Mouse (Mus musculus) Patski (cell line): ENCODE results near the gene Heg1. TPM values are rescaled to one million over a fixed set of nuclear protein-coding genes. Genes with fewer than 3 reads are reported as not detected.

Source experiments
- ATAC-seq: fragments of 100-300 bp; one replicate; pipeline ENCODE4 v1.8.0; 2021
- CTCF ChIA-PET: fragments of 350-600 bp; sonication (Branson Sonifier 250); formaldehyde crosslinking; loops from one replicate; lab custom pipeline; 2022; ENCODE audit warnings: inconsistent platforms; lab: Charles Lee
- POLR2A ChIA-PET: fragments of 350-600 bp; sonication (Branson Sonifier 250); formaldehyde crosslinking; loops from one replicate; lab custom pipeline; 2022; ENCODE audit warnings: antibody characterized with exemption, inconsistent platforms; lab: Charles Lee
- DNase-seq: peaks from one replicate; pipeline ENCODE4 v3.0.0-alpha.2; 2011; ENCODE audit warnings: low read depth, low spot score
- H3K27me3 ChIP-seq: fragments of 371-371 bp; one replicate; pipeline ENCODE4 v1.5.1; 2021
- CTCF ChIP-seq: fragments of 100-300 bp; IDR thresholded peaks from one replicate; pipeline ENCODE4 v1.5.1; 2021
- in situ Hi-C: fragments of 300-500 bp; cut with MboI; formaldehyde crosslinking; loops from 3 replicates; pipeline ENCODE4 v1.11.1; 2018; ENCODE audit warnings: low pct_unique_long_range_greater_than_20kb, mixed read lengths
- polyA plus RNA-seq: library from polyadenylated mRNA; unstranded; gene quantifications from one replicate; pipeline ENCODE4 v1.2.3, GENCODE M21; 2021

Gene Heg1
- polyA plus RNA-seq, 1 experiment from 2014 or later = 39.4 TPM

DNA sequence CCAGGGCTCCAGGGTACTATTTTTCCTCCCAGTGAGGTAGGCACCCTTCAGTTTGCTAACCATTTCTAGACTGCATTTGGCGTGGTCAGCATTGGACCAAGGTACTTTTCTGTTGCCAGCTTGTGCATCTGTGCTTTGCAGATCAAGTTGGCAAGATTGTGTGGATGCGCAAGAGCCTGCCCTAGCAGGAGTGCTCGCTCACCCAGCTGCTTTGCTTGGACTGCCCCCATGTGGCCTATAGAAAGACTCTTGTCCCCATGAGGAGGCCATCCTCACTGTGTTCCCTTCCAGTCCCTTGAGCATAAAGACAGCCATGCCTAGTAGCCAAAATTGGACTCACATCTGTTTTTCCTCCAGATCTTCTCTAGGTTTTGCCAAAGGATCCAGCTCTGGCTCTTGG, 55.6 kb downstream of the Heg1 start:
- ATAC-seq (no peak), DNase-seq (no peak)
- no peaks in the 10 kb centered on the region for H3K27me3 ChIP-seq
- in situ Hi-C loops = loop anchor here (10.0 kb wide), 1 partner anchor 435 kb away; no protein-coding TSS in a partner anchor
- CTCF ChIA-PET = interaction anchor here (0.6 to 0.7 kb wide), 2 partner anchors 179 to 226 kb away, joined by 3 to 5 read pairs; no protein-coding TSS in a partner anchor
- TF ChIP-seq CTCF = peak; percentile 77
- POLR2A ChIA-PET = no interaction called here

DNA sequence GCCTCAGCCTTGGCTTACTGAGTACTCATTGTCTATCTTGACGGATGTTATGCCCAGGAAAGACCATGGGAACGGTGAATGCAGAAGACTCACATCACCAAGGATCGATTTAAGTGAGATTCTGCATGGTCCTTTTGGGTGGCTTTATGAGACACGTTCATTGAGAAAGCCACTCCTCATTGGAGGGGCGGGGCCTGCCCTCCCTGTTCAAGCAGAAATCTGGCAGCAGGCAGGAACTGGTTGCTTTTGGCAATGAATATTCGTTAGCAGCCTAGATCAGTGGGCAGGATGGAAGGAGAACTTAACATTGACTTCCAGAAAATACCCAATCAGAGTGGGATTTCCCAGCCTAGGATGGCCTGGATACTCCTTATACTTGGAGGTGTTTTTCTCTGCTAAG, 56.2 kb downstream of the Heg1 start:
- in situ Hi-C loops = loop anchor here (10.0 kb wide), 1 partner anchor 436 kb away; no protein-coding TSS in a partner anchor
- ATAC-seq (no peak), DNase-seq (no peak)
- no peak for TF ChIP-seq CTCF
- ChIA-PET POLR2A (no interaction called here), CTCF (no interaction called here)
- no peaks in the 10 kb centered on the region for H3K27me3 ChIP-seq

GRCm38 (mm10) chr16:33741795-33742194, 57.6 kb downstream of the Heg1 start:
- no peak for TF ChIP-seq CTCF
- no peaks in the 10 kb centered on the region for H3K27me3 ChIP-seq
- DNase-seq (no peak), ATAC-seq (no peak)
- POLR2A ChIA-PET = no interaction called here
- CTCF ChIA-PET = no interaction called here
- in situ Hi-C loops = loop anchor here (10.0 kb wide), 1 partner anchor 437 kb away; no protein-coding TSS in a partner anchor

DNA sequence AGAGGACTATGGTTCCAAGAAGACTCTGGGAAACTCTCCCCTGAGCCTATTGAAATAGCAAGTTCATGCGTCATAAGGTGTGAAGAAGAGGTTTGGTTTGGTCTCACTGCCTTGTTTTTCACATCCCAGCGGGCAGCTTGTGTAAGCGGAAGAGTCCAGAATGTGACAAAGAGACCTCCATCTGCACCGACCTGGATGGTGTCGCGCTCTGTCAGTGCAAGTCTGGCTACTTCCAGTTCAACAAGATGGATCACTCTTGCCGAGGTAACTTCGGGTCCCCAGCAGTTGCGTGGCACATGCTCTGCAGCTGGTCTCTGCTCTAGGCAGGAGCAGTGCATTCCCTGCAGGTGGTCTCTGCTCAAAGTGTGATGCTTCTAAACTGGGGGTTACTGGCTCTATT, 58.1 kb downstream of the Heg1 start:
- no peak for ATAC-seq
- TF ChIP-seq CTCF = no peak
- DNase-seq = no peak
- no peaks in the 10 kb centered on the region for H3K27me3 ChIP-seq
- CTCF ChIA-PET = interaction anchor here (1.2 kb wide), 1 partner anchor 56 kb away, joined by 3 read pairs; no protein-coding TSS in a partner anchor
- POLR2A ChIA-PET = no interaction called here
- in situ Hi-C loops = loop anchor here (10.0 kb wide), 1 partner anchor 437 kb away; no protein-coding TSS in a partner anchor

DNA sequence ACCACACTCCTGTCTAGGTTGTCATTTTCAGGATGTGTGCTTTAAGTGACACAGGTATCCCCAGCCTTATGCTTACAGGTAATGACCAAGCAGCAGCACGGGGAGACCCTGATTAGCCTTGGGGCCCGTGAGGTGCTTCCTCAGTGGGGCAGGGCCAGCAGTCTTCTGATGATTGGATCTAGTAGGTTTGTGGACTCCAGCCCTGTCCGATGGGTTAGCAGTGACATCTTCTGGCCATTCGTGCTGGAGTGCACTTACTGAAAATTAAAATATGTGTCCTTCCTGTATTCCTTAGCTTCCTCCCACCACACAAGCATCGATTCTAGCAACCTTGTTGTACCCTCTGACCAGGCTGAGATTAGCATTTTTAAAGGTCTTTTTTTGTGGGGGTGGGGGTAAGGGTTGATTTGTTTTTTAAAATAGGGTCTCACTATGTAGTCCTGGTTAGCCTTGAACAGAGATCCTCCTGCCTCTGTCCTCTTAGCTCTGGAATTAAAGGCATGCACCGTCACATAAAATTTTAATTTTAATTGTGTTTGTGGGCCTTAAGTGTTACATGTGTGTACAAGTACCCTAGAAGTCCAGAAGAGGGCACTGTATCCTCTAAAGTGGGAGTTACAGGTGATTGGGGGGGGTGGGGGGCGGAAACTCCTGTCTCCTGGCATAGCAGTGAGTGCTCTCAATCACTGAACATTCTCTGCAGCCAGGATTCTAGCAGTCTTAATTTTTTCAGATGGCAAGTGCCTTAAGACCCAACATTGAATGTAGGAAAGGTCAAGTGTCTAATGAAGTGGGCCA, 60.7 kb downstream of the Heg1 start:
- ChIA-PET CTCF (interaction anchor here (1.4 kb wide), 1 partner anchor 28 kb away, joined by 3 read pairs; no protein-coding TSS in a partner anchor), POLR2A (interaction anchor here (0.6 kb wide), 1 partner anchor 89 kb away, joined by 3 read pairs; no protein-coding TSS in a partner anchor)
- DNase-seq = no peak
- no peak for ATAC-seq
- TF ChIP-seq CTCF = peak; percentile 45
- in situ Hi-C loops = loop anchor here (10.0 kb wide), 1 partner anchor 440 kb away; no protein-coding TSS in a partner anchor
- H3K27me3 ChIP-seq = no peaks in the 10 kb centered on the region

DNA sequence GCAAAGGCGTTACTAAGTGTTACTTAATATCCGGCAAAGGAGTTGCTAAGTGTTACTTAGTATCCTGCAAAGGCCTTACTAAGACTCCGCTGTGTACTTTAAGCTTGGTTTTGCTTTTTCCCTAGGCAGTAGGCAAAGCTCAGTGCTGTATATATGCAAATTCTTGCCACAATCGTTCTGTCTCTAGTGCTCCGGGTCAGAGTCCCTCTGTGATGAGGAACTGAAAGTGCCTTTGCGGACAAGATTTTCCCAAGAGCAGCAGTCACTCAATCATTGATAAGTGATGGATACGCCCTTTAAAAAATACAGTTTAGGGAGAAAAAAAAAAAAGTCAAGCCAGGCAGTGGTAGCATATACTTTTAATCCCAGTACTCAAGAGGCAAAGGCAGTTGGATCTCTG, 61.3 kb downstream of the Heg1 start:
- no peak for DNase-seq
- no peak for TF ChIP-seq CTCF
- in situ Hi-C loops = loop anchor here (10.0 kb wide), 1 partner anchor 441 kb away; no protein-coding TSS in a partner anchor
- H3K27me3 ChIP-seq = no peaks in the 10 kb centered on the region
- CTCF ChIA-PET = interaction anchor here (1.4 kb wide), 1 partner anchor 28 kb away, joined by 3 read pairs; no protein-coding TSS in a partner anchor
- ATAC-seq = no peak
- POLR2A ChIA-PET = no interaction called here

GRCm38 (mm10) chr16:33746074-33746676, 62.0 kb downstream of the Heg1 start:
- ChIA-PET POLR2A (no interaction called here), CTCF (no interaction called here)
- ATAC-seq (no peak), DNase-seq (no peak)
- in situ Hi-C loops = loop anchor here (10.0 kb wide), 1 partner anchor 441 kb away; no protein-coding TSS in a partner anchor
- H3K27me3 ChIP-seq = no peaks in the 10 kb centered on the region
- no peak for TF ChIP-seq CTCF

GRCm38 (mm10) chr16:33747346-33747954, 63.3 kb downstream of the Heg1 start:
- in situ Hi-C loops = loop anchor here (10.0 kb wide), 1 partner anchor 443 kb away; no protein-coding TSS in a partner anchor
- CTCF ChIA-PET = no interaction called here
- TF ChIP-seq CTCF = no peak
- no peaks in the 10 kb centered on the region for H3K27me3 ChIP-seq
- DNase-seq = no peak
- POLR2A ChIA-PET = interaction anchor here (1.3 kb wide), 1 partner anchor 187 kb away, joined by 3 read pairs; no protein-coding TSS in a partner anchor
- ATAC-seq = no peak

DNA sequence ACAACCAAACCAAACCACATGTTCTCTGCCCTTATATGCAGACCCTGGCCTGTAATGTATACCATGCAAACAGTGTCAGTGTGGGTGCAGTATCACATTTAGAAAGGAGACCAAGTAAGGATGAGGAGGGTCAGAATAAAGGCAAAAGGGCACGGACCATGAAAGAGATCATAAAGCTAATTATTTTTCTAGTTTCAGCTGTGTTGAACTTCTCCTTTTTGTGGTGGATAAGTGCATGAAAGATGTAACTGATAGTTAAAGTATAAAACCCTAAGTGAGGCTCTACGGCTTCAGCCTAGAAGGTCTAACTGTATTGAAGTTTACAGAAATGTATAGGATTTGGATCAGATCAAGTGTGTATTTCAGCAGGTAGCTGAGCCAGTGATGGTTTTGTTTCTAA, 63.8 kb downstream of the Heg1 start:
- in situ Hi-C loops = loop anchor here (10.0 kb wide), 1 partner anchor 443 kb away; no protein-coding TSS in a partner anchor
- H3K27me3 ChIP-seq = no peaks in the 10 kb centered on the region

DNA sequence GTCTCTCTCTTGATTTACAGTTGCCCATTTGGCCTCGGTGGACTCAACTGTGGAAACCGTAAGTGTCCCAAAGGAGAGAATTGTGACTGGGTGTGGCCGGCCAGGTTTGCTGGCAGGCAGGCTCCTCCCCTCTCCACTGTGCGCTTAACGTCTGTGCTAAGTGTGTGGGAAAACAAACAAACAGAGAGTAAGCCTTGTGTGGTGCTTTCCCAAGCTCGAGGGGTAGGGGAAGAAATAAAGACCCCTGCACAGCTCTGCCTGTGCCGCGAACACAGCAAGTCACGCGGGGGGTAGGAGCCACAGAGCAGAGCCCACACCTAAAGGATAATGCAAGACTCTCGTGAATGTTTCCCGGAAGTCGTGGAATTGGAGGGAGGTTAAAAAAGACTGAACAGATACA, 67.0 kb downstream of the Heg1 start:
- ATAC-seq (no peak), DNase-seq (no peak)
- CTCF ChIA-PET = no interaction called here
- POLR2A ChIA-PET = no interaction called here
- H3K27me3 ChIP-seq = no peaks in the 10 kb centered on the region
- TF ChIP-seq CTCF = no peak
- in situ Hi-C loops = no loop called here

More for the DNA sequence above, 63.8 kb downstream of the Heg1 start:
- POLR2A ChIA-PET = interaction anchor here (1.3 kb wide), 1 partner anchor 188 kb away, joined by 3 read pairs; no protein-coding TSS in a partner anchor
- ATAC-seq (no peak), DNase-seq (no peak)
- no peak for TF ChIP-seq CTCF
- CTCF ChIA-PET = no interaction called here
